Mouse (Mus musculus) CD4-positive, CD25-positive, alpha-beta regulatory T cell, adult 2 months (primary cell): ENCODE results near the gene Tln1.
A peak's percentile ranks its signal among the peaks of the same experiment; 100 is the strongest.

Experiments used
- DNase-seq: peaks from one replicate; pipeline ENCODE4 v3.0.0-alpha.2; 2012; ENCODE audit warnings: low read depth, low spot score

Tln1 gene

DNA sequence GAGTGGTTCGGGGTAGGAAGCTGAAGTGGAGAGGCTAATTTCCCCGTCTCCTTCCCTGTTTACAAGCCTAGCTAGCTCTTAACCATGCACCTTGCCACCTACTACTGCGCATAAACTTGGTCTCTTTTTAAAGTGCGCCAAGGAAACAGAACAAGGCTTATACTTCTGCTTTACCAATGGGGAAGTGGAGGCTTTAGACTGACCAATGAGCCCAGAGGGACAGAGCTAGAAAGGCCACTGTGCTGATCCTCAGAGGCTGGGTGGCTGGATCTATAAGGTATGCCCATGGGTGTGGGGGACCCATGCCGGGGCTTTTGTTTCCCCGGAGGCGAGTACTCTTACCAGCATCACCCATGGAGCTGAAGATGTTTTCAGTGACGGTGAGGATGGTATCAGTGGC is 15.3 kb downstream of the Tln1 start:
- DNase-seq = no peak

DNA sequence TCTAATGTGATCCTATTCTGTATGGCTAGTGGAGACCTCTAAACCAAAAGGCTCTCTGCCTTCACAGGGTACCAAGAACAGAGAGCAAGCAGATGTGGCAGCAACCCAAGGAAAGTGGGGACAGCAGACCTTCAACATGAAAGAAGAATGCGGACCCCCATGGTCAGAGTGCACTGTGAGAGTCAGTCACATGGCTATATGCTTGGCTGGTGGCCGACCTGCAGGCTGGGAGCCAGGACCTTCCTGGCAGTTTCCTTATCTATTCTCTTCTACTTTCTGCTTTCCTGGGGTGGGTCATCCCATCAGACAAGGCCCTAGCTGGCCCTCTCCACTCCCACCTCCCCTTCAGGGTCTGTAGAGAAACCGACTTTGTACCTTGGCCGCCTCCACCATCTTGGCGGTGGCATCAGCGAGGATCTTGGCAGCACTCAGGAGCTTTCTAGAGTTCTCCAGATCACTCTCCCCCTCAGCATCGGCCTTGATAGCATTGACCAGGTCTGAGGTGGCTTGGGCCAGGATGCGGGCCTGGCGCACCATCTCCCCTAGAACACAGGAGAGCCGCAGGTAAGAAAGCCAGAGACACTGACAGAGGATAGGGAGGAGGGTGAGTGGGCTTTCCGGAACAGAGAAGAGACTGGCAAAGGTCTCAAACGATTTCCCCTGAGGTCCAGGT is 16.0 kb downstream of the Tln1 start:
- no peak for DNase-seq

DNA sequence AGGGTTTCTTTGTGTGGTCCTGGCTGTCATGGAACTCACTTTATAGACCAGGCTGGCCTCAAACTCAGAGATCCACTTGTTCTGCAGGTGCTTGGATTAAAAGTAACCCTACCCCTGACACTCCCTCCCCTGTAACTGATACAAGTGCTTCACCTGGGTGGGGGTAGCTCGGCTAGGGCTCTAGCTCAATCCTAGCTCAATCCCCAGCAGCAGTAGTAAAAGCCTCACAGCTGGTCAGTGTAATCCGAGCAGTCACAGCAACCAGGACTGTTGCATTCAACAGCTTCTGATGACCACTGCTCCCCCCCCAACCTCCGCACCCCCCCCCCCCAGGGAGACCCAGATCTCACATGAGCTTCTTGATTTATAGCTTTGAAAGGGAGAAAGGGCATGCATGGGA is 20.4 kb downstream of the Tln1 start:
- no peak for DNase-seq

DNA sequence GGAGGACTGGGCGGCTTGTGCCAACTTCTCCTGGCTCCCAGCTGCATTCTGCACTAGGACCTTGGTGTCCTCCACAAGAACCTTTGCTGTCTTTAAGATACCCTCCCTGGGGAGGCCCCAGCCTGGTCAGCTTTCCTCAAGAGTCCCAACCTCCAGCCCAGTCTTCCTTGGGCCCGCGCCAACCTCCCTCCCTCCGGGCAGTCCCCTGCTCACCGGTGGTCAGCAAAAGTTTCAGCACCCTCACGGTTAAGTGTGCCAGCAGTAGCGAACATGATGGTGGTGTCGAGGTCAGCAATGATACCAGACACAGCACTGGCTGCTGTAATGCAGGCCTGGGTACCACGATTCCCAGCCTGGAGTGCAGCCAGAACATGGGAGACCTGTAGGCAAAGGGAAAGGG is 26.5 kb downstream of the Tln1 start:
- DNase-seq = no peak

DNA sequence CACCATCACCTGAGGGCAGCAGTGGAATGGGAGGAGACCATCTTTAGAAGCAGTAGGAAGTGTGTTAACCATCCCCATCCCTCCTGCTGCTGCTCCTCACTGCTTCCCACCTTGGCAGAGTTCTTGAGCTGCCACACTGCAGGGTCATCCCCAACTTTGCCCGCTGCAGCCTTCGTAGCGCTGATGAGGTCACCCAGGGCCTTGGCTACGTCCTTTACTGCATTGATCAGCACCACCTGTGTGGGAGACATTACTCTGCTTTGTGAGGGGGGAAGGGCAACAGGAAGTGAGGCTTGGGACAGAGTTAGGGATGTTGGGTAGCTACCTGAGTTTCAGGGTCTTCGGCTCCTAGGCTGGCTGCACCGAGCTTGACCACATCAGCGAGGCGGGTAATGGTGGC is 26.9 kb downstream of the Tln1 start:
- no peak for DNase-seq

DNA sequence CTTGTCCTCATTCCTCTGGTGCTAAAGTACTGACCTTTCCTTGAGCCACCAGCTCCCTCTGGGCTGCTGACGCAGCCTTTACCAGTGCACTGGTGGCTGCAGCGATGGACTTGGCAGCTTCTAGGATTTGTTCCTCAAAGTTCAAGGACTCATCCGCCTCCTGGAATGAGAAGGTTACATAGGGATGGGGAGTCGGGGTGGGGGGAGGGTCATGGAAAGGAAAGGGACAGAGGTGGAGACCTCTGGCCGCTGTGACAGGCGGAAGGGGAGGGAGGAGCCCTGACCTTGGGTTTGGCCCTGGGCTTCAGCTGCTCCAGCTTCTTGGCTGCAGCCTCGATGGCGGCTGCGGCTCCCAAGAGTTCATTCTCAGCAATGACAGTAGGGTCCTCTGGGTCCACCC is 29.2 kb downstream of the Tln1 start:
- DNase-seq = no peak

DNA sequence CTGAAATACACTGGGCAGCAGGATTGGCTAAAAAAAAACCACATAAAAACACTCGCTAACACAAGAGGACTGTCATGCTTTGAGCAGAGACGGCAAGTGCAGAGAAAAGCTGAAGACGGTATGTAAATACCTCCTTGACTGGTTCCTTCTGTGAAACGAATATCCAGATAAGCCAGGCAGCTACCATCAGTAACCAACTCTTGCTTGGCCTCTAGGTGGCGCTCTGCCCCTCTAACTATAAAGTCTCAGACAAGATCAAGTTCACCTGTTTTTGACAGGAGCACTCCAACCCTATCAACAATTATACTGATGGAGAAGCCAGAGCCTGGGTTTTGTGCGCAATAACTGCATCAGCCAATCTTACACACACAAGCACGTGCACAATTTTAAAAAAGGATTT is 31.9 kb downstream of the Tln1 start:
- peak; percentile 90 for DNase-seq

DNA sequence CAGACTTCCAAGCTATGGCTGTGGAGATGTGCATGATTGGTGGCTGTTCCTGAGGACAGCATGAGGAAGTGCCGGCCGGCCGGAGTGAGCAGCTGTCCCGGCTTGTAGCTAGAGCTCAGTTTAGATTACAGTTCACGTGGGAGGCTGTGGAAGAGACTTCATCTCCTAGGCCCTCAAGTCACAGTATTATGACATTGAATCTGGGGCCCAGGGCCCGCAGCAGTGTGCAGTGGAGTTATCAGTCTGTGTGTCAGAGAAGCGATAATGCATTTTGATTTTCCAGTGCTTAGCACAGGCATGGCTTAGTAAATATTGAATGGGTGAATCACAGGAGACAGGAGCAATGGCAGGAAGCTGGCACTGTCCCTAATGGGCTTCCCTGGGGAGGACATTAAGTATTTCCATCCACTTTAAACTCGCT is 32.4 kb downstream of the Tln1 start:
- no peak for DNase-seq

DNA sequence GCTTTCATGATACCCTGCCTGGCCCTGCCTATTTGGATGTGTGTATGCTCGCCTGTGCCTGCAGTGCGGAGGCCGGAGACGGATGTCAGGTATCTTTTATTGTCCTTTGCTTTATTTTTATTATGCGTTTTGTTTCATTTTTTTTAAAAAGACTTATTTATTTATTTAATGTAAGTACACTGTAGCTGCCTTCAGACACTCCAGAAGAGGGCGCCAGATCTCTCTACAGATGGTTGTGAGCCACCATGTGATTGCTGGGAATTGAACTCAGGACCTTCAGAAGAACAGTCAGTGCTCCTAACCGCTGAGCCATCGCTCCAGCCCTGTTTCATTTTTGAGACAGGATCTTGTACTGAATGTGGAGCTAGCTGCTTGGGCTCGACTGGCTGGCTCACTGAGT is 34.0 kb downstream of the Tln1 start:
- peak; percentile 57 for DNase-seq

DNA sequence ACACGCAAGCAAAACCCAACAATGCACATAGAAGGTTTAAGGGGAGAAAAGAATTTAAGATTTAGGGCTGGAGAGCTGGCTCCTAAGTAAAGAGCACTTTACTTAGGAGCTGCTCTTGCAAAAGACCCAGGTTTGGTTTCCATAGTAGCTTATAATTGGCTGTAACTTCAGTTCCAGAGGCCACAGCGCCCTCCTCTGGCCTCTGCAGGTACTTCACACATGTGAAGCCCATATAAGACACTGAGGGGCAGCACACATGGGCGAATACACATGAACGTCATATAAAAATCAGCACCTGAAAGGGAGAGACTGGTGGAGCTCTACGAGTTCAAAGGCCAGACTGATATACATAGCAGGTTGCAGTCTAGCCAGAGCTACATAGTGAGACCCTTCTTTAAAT is 34.6 kb downstream of the Tln1 start:
- peak; percentile 59 for DNase-seq

DNA sequence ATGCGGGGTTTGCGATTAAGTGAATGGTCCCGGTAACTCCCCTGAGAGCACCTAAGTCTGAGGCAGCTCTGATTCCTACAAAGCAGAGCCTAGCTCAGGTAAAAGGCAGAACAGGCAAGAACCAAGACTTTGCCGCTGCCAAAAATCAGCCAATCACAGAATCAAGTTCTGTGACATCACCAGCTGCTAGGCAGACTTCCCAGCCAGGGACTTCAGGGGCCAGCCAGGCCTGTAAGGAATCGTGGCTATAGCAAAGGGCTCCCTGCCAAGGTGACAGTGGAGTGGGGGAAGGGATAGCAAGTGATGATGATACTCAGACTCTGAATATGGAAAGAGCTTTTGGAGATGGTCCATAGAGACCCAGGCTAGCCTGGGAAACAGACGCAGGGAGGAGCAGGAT is 42.5 kb downstream of the Tln1 start:
- peak; percentile 90 for DNase-seq

DNA sequence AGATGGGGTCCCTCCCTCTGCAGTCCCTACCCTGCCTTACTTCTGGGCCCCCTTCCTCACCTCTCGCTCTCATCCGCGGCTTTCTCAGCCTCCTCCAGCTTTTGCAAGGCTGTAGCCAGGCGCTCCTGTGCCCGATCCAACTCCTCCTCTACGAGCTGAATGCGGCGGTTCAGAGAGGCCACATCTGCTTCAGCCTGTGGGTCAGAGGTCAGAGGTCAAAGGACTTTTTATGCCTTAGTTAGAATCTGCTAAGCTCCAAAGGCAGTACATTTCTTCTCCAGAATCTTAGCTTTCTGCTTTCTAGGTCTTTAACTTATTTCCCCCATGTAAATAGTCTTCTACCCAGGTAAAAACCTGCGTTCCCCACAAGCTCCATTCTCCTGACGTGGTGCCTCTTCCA is 42.9 kb downstream of the Tln1 start:
- no peak for DNase-seq

DNA sequence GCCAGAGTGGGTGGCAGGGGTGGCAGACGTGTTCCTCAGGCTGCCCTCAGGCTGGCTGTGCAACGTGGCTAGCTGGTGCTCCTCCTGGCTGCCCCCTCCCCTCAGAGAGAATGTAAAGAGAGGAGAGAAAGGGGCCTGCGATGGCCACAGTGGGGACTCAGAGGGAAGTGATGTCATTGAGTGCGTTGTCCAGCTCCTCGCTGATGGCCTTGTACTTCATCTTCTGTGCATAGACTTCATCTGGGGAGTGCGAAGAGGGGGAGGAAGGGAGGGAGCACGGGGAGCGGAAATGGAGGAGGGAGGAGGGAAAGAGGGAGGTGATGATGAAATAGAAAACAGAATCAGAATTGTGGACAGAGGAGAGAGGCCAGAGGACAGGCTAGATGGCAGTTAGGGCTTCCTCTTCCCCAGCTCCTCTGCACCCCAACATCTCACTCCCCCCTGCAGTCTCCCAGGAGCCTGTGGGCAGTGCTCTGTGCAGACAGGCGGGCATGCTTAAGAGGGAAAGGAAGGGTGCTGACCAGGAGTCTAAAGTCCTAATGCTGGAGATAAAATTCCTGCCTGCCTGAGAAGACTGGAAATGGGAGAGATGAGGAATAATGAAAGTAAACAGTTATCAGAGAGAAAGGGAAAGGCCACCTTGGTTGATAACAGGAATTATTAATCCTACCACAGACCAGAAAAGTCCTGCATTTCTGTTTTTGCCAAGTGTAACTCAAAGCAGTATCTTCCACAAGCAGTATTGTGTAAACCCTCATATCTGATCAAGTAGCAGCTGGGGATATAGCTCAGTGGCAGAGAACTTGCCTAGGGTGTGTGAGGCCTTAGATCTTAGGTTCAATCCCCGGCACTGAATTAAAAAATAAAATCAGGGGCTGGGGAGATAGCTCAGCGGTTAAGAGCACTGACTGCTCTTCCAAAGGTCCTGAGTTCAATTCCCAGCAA is 46.5 kb downstream of the Tln1 start:
- no peak for DNase-seq

DNA sequence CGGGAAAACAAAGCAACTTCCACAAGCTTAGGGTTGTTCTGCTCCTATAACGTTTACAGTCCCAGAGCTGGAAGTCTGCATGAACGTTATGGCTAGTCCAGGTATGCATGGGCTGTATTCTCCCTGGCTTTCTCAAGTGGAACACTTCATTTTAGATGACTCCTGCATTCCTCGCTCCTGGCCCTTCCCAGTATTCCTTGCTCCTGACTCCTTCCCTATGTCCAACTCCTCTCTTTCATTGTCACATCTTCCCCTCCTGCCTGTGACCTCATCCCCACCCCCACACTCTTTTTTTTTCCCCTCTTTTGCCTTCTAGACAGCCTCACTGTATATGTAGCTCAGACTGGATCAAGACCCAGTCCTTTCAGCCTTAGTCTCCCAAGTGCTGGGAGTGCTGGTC is 48.7 kb downstream of the Tln1 start:
- no peak for DNase-seq

DNA sequence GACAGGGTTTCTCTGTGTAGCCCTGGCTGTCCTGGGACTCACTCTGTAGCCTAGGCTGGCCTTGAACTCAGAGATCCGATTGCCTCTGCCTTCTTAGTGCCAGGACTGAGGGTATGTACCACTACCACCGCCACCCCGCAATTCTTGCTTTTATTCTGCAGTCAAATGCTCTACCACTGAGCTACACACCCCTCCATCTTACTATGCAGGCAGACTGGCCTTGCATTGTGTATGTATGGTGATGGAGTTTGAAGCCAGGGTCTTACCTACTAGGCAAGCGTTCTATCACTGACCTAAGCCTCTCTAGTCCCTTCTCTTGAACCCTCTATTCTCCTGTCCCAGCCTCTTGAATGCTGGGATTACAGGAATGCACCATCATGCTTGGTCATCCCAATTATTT is 49.2 kb downstream of the Tln1 start:
- DNase-seq = no peak

DNA sequence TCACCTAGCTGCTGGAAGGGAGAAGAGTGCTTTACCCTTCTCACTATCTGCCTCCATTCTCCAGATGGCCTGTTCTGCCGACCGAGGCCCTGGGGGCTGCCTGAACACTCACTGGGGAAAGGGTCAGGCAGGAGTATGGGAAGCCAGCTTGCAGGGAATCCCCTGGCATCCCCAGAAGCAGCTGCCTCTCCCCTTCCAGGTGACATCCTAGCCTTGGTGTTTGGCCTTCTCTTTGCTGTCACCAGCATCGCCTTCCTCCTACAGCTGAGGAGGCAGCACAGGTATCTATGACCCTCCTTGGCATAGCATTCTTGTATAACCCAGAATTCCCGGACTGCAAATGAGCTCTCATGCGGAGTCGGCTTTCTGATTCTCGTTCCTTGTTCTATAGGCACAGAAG is 49.8 kb downstream of the Tln1 start:
- no peak for DNase-seq

DNA sequence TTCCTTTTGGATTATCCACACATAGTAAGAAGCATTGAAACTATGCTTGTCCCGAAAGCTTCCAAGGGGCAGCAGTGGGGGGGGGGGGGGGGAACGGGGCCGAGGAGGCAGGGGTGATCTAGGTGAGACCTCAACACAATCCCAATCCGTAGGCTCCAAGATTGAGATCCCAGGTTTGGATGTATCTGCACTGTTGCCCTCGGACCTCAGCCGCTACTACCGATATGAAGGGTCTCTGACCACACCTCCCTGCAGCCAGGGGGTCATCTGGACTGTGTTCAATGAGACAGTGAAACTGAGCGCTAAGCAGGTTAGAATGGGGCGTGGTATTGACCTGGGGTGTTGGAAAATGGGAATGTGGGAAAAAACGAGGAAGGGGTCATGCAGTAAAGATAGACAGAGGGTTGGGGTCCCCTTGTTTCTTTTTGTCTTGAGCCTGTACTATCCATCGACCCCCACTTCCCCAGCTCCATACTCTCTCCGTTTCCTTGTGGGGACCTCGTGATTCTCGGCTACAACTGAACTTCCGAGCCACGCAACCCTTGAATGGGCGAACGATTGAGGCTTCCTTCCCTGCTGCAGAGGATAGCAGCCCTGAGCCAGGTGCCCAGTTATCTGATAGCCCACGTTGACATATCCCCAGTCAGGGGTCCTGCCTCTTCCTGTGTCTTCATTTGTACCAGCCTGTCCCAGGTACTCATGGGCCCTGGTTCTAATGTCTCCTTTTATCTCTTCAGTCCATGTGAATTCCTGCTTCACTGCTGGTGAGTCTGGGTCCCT is 50.6 kb downstream of the Tln1 start:
- no peak for DNase-seq

DNA sequence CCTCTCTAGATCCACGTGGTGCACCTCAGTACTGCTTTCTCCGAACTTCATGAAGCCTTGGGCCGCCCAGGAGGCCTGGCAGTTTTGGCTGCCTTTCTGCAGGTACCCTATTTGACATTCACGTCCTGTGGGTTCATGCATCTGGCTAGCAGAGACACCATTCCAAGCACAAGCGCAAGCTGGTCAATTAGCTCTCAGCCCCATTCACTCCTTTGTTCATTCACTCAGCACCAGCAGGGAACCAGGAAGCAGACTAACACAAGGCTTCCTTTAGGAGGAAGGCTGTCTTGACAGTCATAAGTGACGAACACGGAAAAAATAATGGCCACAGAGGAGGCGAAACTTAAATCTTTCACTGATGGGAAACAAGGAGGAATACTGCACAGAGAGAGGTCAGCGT is 53.4 kb downstream of the Tln1 start:
- DNase-seq = no peak

DNA sequence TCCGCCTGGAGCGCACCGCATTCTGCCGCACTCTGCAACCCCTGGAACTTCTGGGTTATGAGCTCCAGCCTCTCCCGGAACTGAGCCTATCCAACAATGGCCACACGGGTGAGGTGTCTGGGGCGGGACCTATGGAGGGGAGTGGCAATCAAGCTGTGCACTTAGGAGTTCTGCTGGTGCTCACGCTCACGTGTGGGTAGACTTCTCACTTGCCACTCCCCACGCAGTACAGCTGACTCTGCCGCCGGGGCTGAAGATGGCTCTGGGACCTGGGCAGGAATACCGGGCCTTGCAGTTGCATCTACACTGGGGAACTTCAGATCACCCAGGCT is 53.9 kb downstream of the Tln1 start:
- DNase-seq = peak; percentile 87

DNA sequence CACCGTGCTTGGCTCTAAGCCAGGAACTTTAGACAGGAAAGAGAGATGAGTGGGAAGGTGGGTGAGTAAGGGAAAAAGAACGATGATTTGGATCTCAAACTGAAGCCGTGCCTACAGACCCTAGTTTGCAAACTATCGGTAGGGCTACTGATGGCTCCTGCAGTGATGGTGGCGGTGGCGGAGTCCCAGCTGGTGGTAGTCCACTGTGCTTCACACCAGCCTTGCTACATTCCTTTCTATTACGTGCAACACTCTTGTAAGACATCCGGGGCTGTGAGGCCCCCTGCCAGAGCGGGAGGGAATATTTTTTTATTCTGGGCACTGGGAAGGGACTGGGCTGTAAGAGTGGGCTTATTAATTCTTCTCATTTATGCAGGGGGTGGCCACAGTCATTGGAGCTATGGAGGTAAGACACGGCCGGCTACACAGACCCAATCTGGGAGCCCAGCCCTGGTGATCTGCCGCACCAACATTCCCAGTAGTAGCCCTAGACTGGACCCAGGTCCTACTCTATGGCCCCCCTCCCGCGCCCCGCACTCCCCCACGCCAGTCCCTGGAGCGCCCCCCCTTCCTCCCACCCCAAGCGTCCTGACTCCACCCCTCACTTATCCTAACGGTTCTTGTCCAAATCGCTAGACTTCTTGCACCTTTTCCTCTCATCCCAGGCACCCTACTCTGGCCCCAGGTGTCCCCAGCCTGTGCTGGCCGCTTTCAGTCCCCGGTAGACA is 54.4 kb downstream of the Tln1 start:
- peak; percentile 25 for DNase-seq

DNA sequence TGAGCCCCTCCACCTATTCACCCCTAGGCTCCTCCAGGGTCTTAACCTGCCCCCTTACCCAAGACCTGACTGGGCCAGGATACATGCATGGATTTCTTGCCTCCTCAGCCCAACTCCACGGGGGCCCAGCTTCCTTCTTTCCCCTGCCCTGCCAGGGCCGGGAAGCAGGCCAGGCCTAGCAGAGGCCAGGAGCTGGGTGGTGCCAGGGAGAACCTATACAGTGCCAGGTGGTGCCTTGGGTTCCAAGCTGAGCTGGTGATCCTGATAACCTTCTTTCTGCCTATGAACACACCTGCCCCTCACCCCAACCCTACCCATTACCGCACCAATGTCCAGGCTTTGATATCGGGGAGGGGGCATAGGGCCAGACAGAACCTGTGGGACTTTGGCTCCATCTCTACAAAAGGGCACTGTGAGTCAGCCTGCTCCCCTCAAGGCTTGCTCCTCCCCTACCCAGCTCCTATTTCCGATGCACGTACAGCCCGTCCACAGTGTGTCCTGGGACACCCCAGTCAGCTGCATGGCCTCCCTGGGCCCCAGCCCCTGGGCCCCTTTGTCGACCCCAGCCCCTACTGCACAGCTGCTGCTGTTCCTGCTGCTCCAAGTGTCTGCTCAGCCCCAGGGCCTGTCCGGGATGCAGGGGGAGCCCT is 55.8 kb downstream of the Tln1 start, which contains the start of gene Car9:
Gene Car9, plus strand, starts transcription at position 431 of the 650 bp plus-strand sequence.
- no peak for DNase-seq
